Mouse (Mus musculus) spleen, adult 2 months (tissue): Measurements from ENCODE around the gene Rnf10.

Experiments used
- CTCF ChIP-seq: fragments of 200-500 bp; IDR thresholded peaks from 2 replicates; pipeline ENCODE4 v1.5.1; 2011; ENCODE audit warnings: mild to moderate bottlenecking, inconsistent platforms; ENCODE audit not compliant: insufficient read depth, insufficient read length, insufficient replicate concordance; ENCODE audit errors: extremely low read depth
- POLR2A ChIP-seq: fragments of 200-500 bp; IDR thresholded peaks from 2 replicates; pipeline ENCODE4 v1.6.1; 2011; ENCODE audit warnings: low read depth, low read length, inconsistent platforms

GRCm38 (mm10) chr5:115217998-115218397 lies 54.7 kb downstream of the Rnf10 start:
- TF ChIP-seq POLR2A (no peak), CTCF (no peak)
